In the genomic region with DNA sequence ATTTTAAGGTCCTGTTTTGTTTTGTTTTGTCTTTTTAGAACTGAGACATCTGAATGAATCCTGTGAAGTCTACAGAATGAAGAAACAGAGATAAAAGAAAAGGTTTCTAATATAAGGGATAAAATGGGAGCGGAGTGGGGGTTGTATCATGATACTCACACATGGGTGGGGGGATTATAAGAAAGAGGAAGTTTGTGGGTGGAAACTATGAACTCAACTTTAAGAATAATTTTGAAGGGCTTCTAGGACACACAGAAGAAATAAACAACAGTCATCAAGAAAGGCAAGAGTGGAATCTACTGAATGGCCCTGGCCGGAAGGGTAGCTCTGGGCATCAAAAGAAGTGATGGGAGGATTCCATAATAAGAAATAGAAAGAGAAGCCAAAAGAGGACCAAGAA, we compare ENCODE assay signal across 36 mouse cellular contexts.
DNase-seq lines count a peak whose midpoint lies in the region; ATAC-seq and TF ChIP-seq lines count a peak whose summit lies in the region.
"Had no signal": no experiment of that assay in that cellular context is flagged by ENCODE, and none has a peak within 500 bp of the region (broad histone marks: within the 10 kb centered on the region; RNA-seq: fewer than 3 reads in every experiment).

No protein-coding gene starts in this region.

- H3K27me3 ChIP-seq in intestine, embryonic 15.5 days (replicated peaks), result no peaks in the 10 kb centered on the region
- no peaks in the 10 kb centered on the region for H3K27me3 ChIP-seq in intestine, embryonic 16.5 days (replicated peaks; ENCODE audit: control insufficient read depth, insufficient read depth, low read length)
- H3K27me3 ChIP-seq in limb, embryonic 13.5 days, result no peaks in the 10 kb centered on the region
- no peaks in the 10 kb centered on the region for H3K27me3 ChIP-seq in limb, embryonic 10.5 days (ENCODE audit: low read depth, poor library complexity, severe bottlenecking)
- H3K27me3 ChIP-seq in MEL (ENCODE audit: control insufficient read depth in 1 of 2, insufficient read depth in 2 of 2, low read length in 2 of 2), result no peaks in the 10 kb centered on the region
- H3K27me3 ChIP-seq in cerebellum, adult 2 months (ENCODE audit: control insufficient read depth, insufficient read depth, low read length), result no peaks in the 10 kb centered on the region
- H3K27me3 ChIP-seq: embryonic facial prominence, embryonic 13.5 days; forebrain, embryonic 15.5 days; heart, embryonic 13.5 days; hindbrain, embryonic 15.5 days; megakaryocyte, embryonic 14.5 days; midbrain, embryonic 12.5 days; neural tube, embryonic 12.5 days; stomach, embryonic 15.5 days had no signal

- no peaks in the 10 kb centered on the region for H3K79me2 ChIP-seq in MEL (ENCODE audit: control insufficient read depth, insufficient read depth, low read length, poor library complexity)

- H3K9me3 ChIP-seq in intestine, embryonic 15.5 days, result no peaks in the 10 kb centered on the region
- H3K9me3 ChIP-seq in intestine, embryonic 16.5 days (ENCODE audit: control insufficient read depth, low read length), result no peaks in the 10 kb centered on the region
- H3K9me3 ChIP-seq in limb, embryonic 13.5 days, result no peaks in the 10 kb centered on the region
- H3K9me3 ChIP-seq in limb, embryonic 10.5 days (replicated peaks), result no peaks in the 10 kb centered on the region
- H3K9me3 ChIP-seq in MEL (replicated peaks; ENCODE audit: insufficient read depth, low read length), result no peaks in the 10 kb centered on the region
- H3K9me3 ChIP-seq: embryonic facial prominence, embryonic 13.5 days; forebrain, embryonic 10.5 days; forebrain, embryonic 15.5 days; heart, embryonic 13.5 days; hindbrain, embryonic 10.5 days; hindbrain, embryonic 15.5 days; megakaryocyte, embryonic 14.5 days; midbrain, embryonic 12.5 days; neural tube, embryonic 12.5 days; stomach, embryonic 15.5 days had no signal

- DNase-seq in limb, embryonic 10.5 days (ENCODE audit: low spot score), result no peak
- peak; percentile 44 for DNase-seq in MEL (ENCODE audit: low read depth, low spot score)
- DNase-seq in cerebellum, adult 2 months, result no peak
- no peak for DNase-seq in lung, adult 18-20 months
- DNase-seq: adrenal gland, adult 8-10 months; cerebellum, adult 9-10 months; cerebellum, postnatal 36 days; gastrocnemius, postnatal 25 days; heart, adult 2 months; heart, postnatal 10 days; kidney, postnatal 36 days; left cerebral cortex, postnatal 4 days; lung, postnatal 36 days; right cerebral cortex, adult 18-20 months; thymus, adult 18-20 months; thymus, postnatal 25 days had no signal

- H3K27ac ChIP-seq in intestine, embryonic 15.5 days, result 0 out of 2 replicates have a peak overlapping the region, but pooled peaks have one; percentile 62
- no peak overlapping the region for H3K27ac ChIP-seq in intestine, embryonic 16.5 days (ENCODE audit: low read length)
- H3K27ac ChIP-seq in limb, embryonic 13.5 days, result peak overlapping the region; percentile 85; the same call in 1 of the 2 replicates
- H3K27ac ChIP-seq in limb, embryonic 10.5 days, result no peak overlapping the region
- H3K27ac ChIP-seq in MEL (ENCODE audit: control insufficient read depth, low read depth, low read length), result peak overlapping the region; percentile 55
- no peak overlapping the region for H3K27ac ChIP-seq in cerebellum, adult 2 months (ENCODE audit: insufficient read depth, low read length)
- H3K27ac ChIP-seq: embryonic facial prominence, embryonic 13.5 days; forebrain, embryonic 10.5 days; forebrain, embryonic 15.5 days; heart, adult 2 months; hindbrain, embryonic 10.5 days; hindbrain, embryonic 15.5 days; layer of hippocampus, adult 2 months; midbrain, embryonic 12.5 days; neural tube, embryonic 12.5 days had no signal

- peak; percentile 51 to 53; a peak in 3 of 4 replicates for TF ChIP-seq EP300 in MEL (IDR thresholded peaks at IDR 0.05; ENCODE audit: low read depth in 1 of 2, low read length in 2 of 2)

- H3K4me2 ChIP-seq in intestine, embryonic 15.5 days (replicated peaks), result no peak overlapping the region
- H3K4me2 ChIP-seq in intestine, embryonic 16.5 days (ENCODE audit: low read depth, low read length), result no peak overlapping the region
- H3K4me2 ChIP-seq in limb, embryonic 13.5 days (replicated peaks), result no peak overlapping the region
- H3K4me2 ChIP-seq: embryonic facial prominence, embryonic 13.5 days; forebrain, embryonic 15.5 days; heart, embryonic 13.5 days; hindbrain, embryonic 15.5 days; liver, embryonic 11.5 days; midbrain, embryonic 12.5 days; neural tube, embryonic 12.5 days; stomach, embryonic 15.5 days had no signal

- H3K36me3 ChIP-seq in intestine, embryonic 15.5 days, result no peaks in the 10 kb centered on the region
- H3K36me3 ChIP-seq in intestine, embryonic 16.5 days (ENCODE audit: control insufficient read depth, insufficient read depth, low read length), result no peaks in the 10 kb centered on the region
- no peaks in the 10 kb centered on the region for H3K36me3 ChIP-seq in limb, embryonic 13.5 days
- H3K36me3 ChIP-seq in limb, embryonic 10.5 days, result no peaks in the 10 kb centered on the region
- H3K36me3 ChIP-seq in MEL (ENCODE audit: control insufficient read depth in 1 of 2, insufficient read depth in 2 of 2, low read length in 2 of 2), result peaks cover 0 to 43% of the 10 kb centered on the region in 2 experiments; a peak in 2 of 4 replicates
- H3K36me3 ChIP-seq: embryonic facial prominence, embryonic 13.5 days; forebrain, embryonic 10.5 days; forebrain, embryonic 15.5 days; heart, embryonic 13.5 days; hindbrain, embryonic 10.5 days; hindbrain, embryonic 15.5 days; midbrain, embryonic 12.5 days; neural tube, embryonic 12.5 days; stomach, embryonic 15.5 days had no signal

- no peak overlapping the region for H3K4me3 ChIP-seq in intestine, embryonic 15.5 days (replicated peaks)
- no peak overlapping the region for H3K4me3 ChIP-seq in intestine, embryonic 16.5 days (ENCODE audit: low read length)
- no peak overlapping the region for H3K4me3 ChIP-seq in limb, embryonic 13.5 days
- no peak overlapping the region for H3K4me3 ChIP-seq in limb, embryonic 10.5 days
- no peak overlapping the region for H3K4me3 ChIP-seq in MEL (ENCODE audit: control insufficient read depth in 1 of 2, insufficient read depth in 1 of 2, low read depth in 2 of 2, low read length in 2 of 2)
- H3K4me3 ChIP-seq in cerebellum, adult 2 months (replicated peaks; ENCODE audit: insufficient read depth, low read depth, low read length), result no peak overlapping the region
- H3K4me3 ChIP-seq: embryonic facial prominence, embryonic 13.5 days; forebrain, embryonic 10.5 days; forebrain, embryonic 15.5 days; heart, adult 2 months; heart, embryonic 13.5 days; hindbrain, embryonic 10.5 days; hindbrain, embryonic 15.5 days; layer of hippocampus, adult 2 months; megakaryocyte, embryonic 14.5 days; midbrain, embryonic 12.5 days; myocyte; neural tube, embryonic 12.5 days; stomach, embryonic 15.5 days had no signal

- 93% methylated on average over 2 of the region's 2 CpGs for WGBS in intestine, embryonic 15.5 days
- 97% methylated on average over 2 of the region's 2 CpGs for WGBS in intestine, embryonic 16.5 days
- 94% methylated on average over 2 of the region's 2 CpGs for WGBS in limb, embryonic 13.5 days
- 98% methylated on average over 2 of the region's 2 CpGs for WGBS in limb, embryonic 10.5 days
- WGBS in cerebellum, adult 2 months, result over 99% methylated on average over 2 of the region's 2 CpGs

- ATAC-seq in intestine, embryonic 15.5 days, result no peak
- ATAC-seq in intestine, embryonic 16.5 days, result no peak
- no peak for ATAC-seq in limb, embryonic 13.5 days (ENCODE audit: low FRiP score, low read depth)
- 0 out of 2 replicates have a peak, but pooled peaks have one; percentile 1 for ATAC-seq in megakaryocyte progenitor cell, adult 5-6 weeks (replicated peaks; ENCODE audit: poor library complexity)
- ATAC-seq: activated CD4-positive, CD25-positive, alpha-beta regulatory T cell, adult 4 months; CD4-positive, CD25-positive, alpha-beta regulatory T cell, adult 4 months; forebrain, embryonic 15.5 days; inflammation-experienced regulatory T-cells, adult 6 months had no signal

- TF ChIP-seq RAD21 in MEL (IDR thresholded peaks at IDR 0.05; ENCODE audit: low read depth, low read length), result no peak

- no peak for TF ChIP-seq POLR2A in MEL (IDR thresholded peaks at IDR 0.05; ENCODE audit: control insufficient read depth in 1 of 2, insufficient read depth in 1 of 2, low read depth in 1 of 2, low read length in 2 of 2, poor library complexity in 1 of 2)
- TF ChIP-seq POLR2A in cerebellum, adult 2 months (IDR thresholded peaks at IDR 0.05; ENCODE audit: borderline replicate concordance, insufficient read depth, low read length), result no peak

- H3K4me1 ChIP-seq in intestine, embryonic 15.5 days (replicated peaks), result peaks cover 15% of the 10 kb centered on the region
- peaks cover 16% of the 10 kb centered on the region for H3K4me1 ChIP-seq in intestine, embryonic 16.5 days (ENCODE audit: control insufficient read depth, insufficient read depth, low read length)
- H3K4me1 ChIP-seq in limb, embryonic 13.5 days, result peaks cover 28% of the 10 kb centered on the region
- peaks cover 19% of the 10 kb centered on the region for H3K4me1 ChIP-seq in limb, embryonic 10.5 days
- H3K4me1 ChIP-seq in MEL (ENCODE audit: control insufficient read depth in 1 of 2, insufficient read depth in 2 of 2, low read length in 2 of 2), result peaks cover 31 to 52% of the 10 kb centered on the region in 2 experiments
- H3K4me1 ChIP-seq in cerebellum, adult 2 months (ENCODE audit: control insufficient read depth, insufficient read depth, low read length), result peaks cover 5% of the 10 kb centered on the region; the same call in 1 of the 2 replicates

- TF ChIP-seq CTCF in MEL (IDR thresholded peaks at IDR 0.05 in 2 of 3, conservative IDR thresholded peaks at IDR 0.05 in 1 of 3; ENCODE audit: control insufficient read depth in 1 of 3, insufficient read depth in 1 of 3, low read depth in 2 of 3, low read length in 3 of 3, poor library complexity in 1 of 3, severe bottlenecking in 1 of 3), result no peak
- no peak for TF ChIP-seq CTCF in cerebellum, adult 2 months (IDR thresholded peaks at IDR 0.05; ENCODE audit: borderline replicate concordance, insufficient read depth, low read depth, low read length)

- no peak overlapping the region for H3K9ac ChIP-seq in intestine, embryonic 15.5 days
- H3K9ac ChIP-seq in intestine, embryonic 16.5 days (ENCODE audit: low read depth, low read length), result no peak overlapping the region
- H3K9ac ChIP-seq in limb, embryonic 13.5 days, result no peak overlapping the region
- no peak overlapping the region for H3K9ac ChIP-seq in MEL (ENCODE audit: control insufficient read depth, low read depth, low read length, poor library complexity, severe bottlenecking)
- H3K9ac ChIP-seq: embryonic facial prominence, embryonic 13.5 days; forebrain, embryonic 15.5 days; heart, embryonic 13.5 days; hindbrain, embryonic 15.5 days; midbrain, embryonic 12.5 days; neural tube, embryonic 12.5 days; stomach, embryonic 15.5 days had no signal

TF ChIP-seq in MEL, 35 proteins besides CTCF, POLR2A, EP300 and RAD21:
- 0 out of 2 replicates have a peak, but pooled peaks have one; percentile 21 for TF ChIP-seq MAZ (IDR thresholded peaks at IDR 0.05; ENCODE audit: low read depth, low read length)
- TF ChIP-seq ETS1 (IDR thresholded peaks at IDR 0.05; ENCODE audit: low read depth, low read length), result peak; percentile 43; the same call in 1 of the 2 replicates
- no peak for TF ChIP-seq ZMIZ1 (IDR thresholded peaks at IDR 0.05; ENCODE audit: low read depth, low read length)

Comparison
In these comparisons a context has a peak if more than half of its experiments do, and no peak if none do; other contexts are left out.
1. H3K27ac ChIP-seq: peak in intestine, embryonic 15.5 days (single experiment), limb, embryonic 13.5 days (single experiment) and MEL (single experiment); none in intestine, embryonic 16.5 days (single experiment), limb, embryonic 10.5 days (single experiment) and cerebellum, adult 2 months (single experiment).